30 mouse cellular contexts compared by ENCODE assay signal in the genomic region with DNA sequence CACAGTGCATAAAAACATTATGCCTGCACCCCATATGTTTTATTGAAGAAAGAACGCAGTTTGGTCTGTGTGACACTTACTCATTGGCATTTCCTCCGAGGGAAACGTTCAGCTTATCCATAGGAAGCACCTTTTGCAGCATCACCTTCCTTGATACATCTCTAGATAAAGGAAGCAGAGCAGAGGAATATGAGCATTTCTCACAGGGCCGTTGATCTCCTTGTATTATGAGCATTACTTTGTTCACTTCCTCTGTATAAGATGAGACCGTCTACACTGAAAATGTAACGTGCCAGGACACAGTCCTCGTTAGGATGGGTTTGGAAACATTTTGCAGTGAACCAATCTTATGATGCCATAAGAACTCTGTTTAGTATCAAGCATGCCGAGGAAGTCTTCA.
DNase-seq lines count a peak whose midpoint lies in the region; ATAC-seq and TF ChIP-seq lines count a peak whose summit lies in the region.
"Had no signal": no experiment of that assay in that cellular context is flagged by ENCODE, and none has a peak within 500 bp of the region (broad histone marks: within the 10 kb centered on the region; RNA-seq: fewer than 3 reads in every experiment).

No protein-coding gene starts in this region.

- TF ChIP-seq CTCF in stomach, postnatal 0 days (IDR thresholded peaks at IDR 0.05; ENCODE audit: low read depth) = no peak

- no peak for TF ChIP-seq EP300 in stomach, postnatal 0 days (optimal IDR thresholded peaks at IDR 0.05)

- 66% methylated on average over 8 of the region's 8 CpGs for WGBS in embryonic facial prominence, embryonic 11.5 days
- WGBS in embryonic facial prominence, embryonic 10.5 days = 70% methylated on average over 8 of the region's 8 CpGs
- WGBS in stomach, embryonic 16.5 days = 33% methylated on average over 8 of the region's 8 CpGs
- 36% methylated on average over 8 of the region's 8 CpGs for WGBS in stomach, postnatal 0 days

- no peaks in the 10 kb centered on the region for H3K36me3 ChIP-seq in embryonic facial prominence, embryonic 11.5 days (replicated peaks; ENCODE audit: control insufficient read depth, insufficient read depth, low read depth, low read length)
- H3K36me3 ChIP-seq in embryonic facial prominence, embryonic 10.5 days (replicated peaks) = no peaks in the 10 kb centered on the region
- H3K36me3 ChIP-seq in stomach, embryonic 16.5 days (ENCODE audit: control insufficient read depth, insufficient read depth, low read length) = no peaks in the 10 kb centered on the region
- no peaks in the 10 kb centered on the region for H3K36me3 ChIP-seq in stomach, postnatal 0 days (ENCODE audit: control insufficient read depth, insufficient read depth, low read length)
- H3K36me3 ChIP-seq: embryonic facial prominence, embryonic 12.5 days; forebrain, embryonic 12.5 days; heart, embryonic 13.5 days; kidney, embryonic 15.5 days; limb, embryonic 10.5 days; liver, embryonic 15.5 days; midbrain, embryonic 12.5 days; neural tube, embryonic 15.5 days; stomach, embryonic 15.5 days had no signal

- DNase-seq in embryonic facial prominence, embryonic 11.5 days (ENCODE audit: low spot score) = peak; percentile 1
- DNase-seq in embryonic facial prominence, embryonic 10.5 days (ENCODE audit: low spot score) = no peak
- DNase-seq in stomach, postnatal 0 days (ENCODE audit: low spot score) = no peak
- peak; percentile 9 for DNase-seq in lung, postnatal 10 days
- no peak for DNase-seq in spleen, postnatal 4 days (ENCODE audit: low spot score in 2 of 2)
- no peak for DNase-seq in cerebellum, adult 9-10 months
- DNase-seq: adrenal gland, postnatal 10 days; cerebellum, adult 8-10 months; gastrocnemius, postnatal 25 days; heart, adult 18-20 months; heart, postnatal 4 days; liver; right cerebral cortex, adult 18-20 months; right cerebral cortex, postnatal 4 days; thymus, adult 2 months; thymus, postnatal 4 days had no signal

- H3K27me3 ChIP-seq in embryonic facial prominence, embryonic 11.5 days (ENCODE audit: control insufficient read depth, insufficient read depth, low read length) = no peaks in the 10 kb centered on the region
- H3K27me3 ChIP-seq in embryonic facial prominence, embryonic 10.5 days (replicated peaks; ENCODE audit: low read depth, poor library complexity, severe bottlenecking) = no peaks in the 10 kb centered on the region
- no peaks in the 10 kb centered on the region for H3K27me3 ChIP-seq in stomach, embryonic 16.5 days (ENCODE audit: control insufficient read depth, insufficient read depth, low read length)
- H3K27me3 ChIP-seq in stomach, postnatal 0 days (ENCODE audit: control insufficient read depth, insufficient read depth, low read length) = no peaks in the 10 kb centered on the region
- H3K27me3 ChIP-seq: embryonic facial prominence, embryonic 12.5 days; forebrain, embryonic 12.5 days; heart, embryonic 13.5 days; kidney, embryonic 15.5 days; liver, embryonic 15.5 days; midbrain, embryonic 12.5 days; neural tube, embryonic 15.5 days; stomach, embryonic 15.5 days had no signal

- no peaks in the 10 kb centered on the region for H3K9me3 ChIP-seq in embryonic facial prominence, embryonic 11.5 days (replicated peaks; ENCODE audit: control insufficient read depth, low read length)
- H3K9me3 ChIP-seq in embryonic facial prominence, embryonic 10.5 days = no peaks in the 10 kb centered on the region
- no peaks in the 10 kb centered on the region for H3K9me3 ChIP-seq in stomach, embryonic 16.5 days (replicated peaks; ENCODE audit: control insufficient read depth, low read length)
- H3K9me3 ChIP-seq in stomach, postnatal 0 days (ENCODE audit: control insufficient read depth, low read length) = no peaks in the 10 kb centered on the region
- H3K9me3 ChIP-seq: embryonic facial prominence, embryonic 12.5 days; forebrain, embryonic 12.5 days; heart, embryonic 13.5 days; kidney, embryonic 15.5 days; limb, embryonic 10.5 days; liver, embryonic 15.5 days; midbrain, embryonic 12.5 days; neural tube, embryonic 15.5 days; stomach, embryonic 15.5 days had no signal

- no peak overlapping the region for H3K4me2 ChIP-seq in embryonic facial prominence, embryonic 11.5 days (ENCODE audit: low read depth, low read length)
- peak overlapping the region; percentile 4; the same call in 1 of the 2 replicates for H3K4me2 ChIP-seq in stomach, embryonic 16.5 days (ENCODE audit: low read depth, low read length)
- no peak overlapping the region for H3K4me2 ChIP-seq in stomach, postnatal 0 days (replicated peaks; ENCODE audit: low read depth)
- H3K4me2 ChIP-seq: embryonic facial prominence, embryonic 12.5 days; forebrain, embryonic 12.5 days; heart, embryonic 13.5 days; kidney, embryonic 15.5 days; liver, embryonic 15.5 days; midbrain, embryonic 12.5 days; neural tube, embryonic 15.5 days; stomach, embryonic 15.5 days had no signal

- no peak overlapping the region for H3K4me3 ChIP-seq in embryonic facial prominence, embryonic 11.5 days (ENCODE audit: low read depth, low read length)
- H3K4me3 ChIP-seq in embryonic facial prominence, embryonic 10.5 days = no peak overlapping the region
- no peak overlapping the region for H3K4me3 ChIP-seq in stomach, embryonic 16.5 days (replicated peaks; ENCODE audit: low read length)
- H3K4me3 ChIP-seq in stomach, postnatal 0 days (ENCODE audit: low read depth, low read length) = no peak overlapping the region
- H3K4me3 ChIP-seq: embryonic facial prominence, embryonic 12.5 days; erythroblast, embryonic 14.5 days; forebrain, embryonic 12.5 days; heart, embryonic 13.5 days; kidney, embryonic 15.5 days; limb, embryonic 10.5 days; liver, embryonic 15.5 days; midbrain, embryonic 12.5 days; neural tube, embryonic 15.5 days; stomach, embryonic 15.5 days had no signal

- no peak overlapping the region for H3K9ac ChIP-seq in embryonic facial prominence, embryonic 11.5 days (replicated peaks; ENCODE audit: low read length)
- no peak overlapping the region for H3K9ac ChIP-seq in stomach, embryonic 16.5 days (ENCODE audit: low read length)
- H3K9ac ChIP-seq in stomach, postnatal 0 days (ENCODE audit: low read length) = no peak overlapping the region
- H3K9ac ChIP-seq: embryonic facial prominence, embryonic 12.5 days; forebrain, embryonic 12.5 days; heart, embryonic 13.5 days; kidney, embryonic 15.5 days; liver, embryonic 15.5 days; midbrain, embryonic 12.5 days; neural tube, embryonic 15.5 days; stomach, embryonic 15.5 days had no signal

- no peaks in the 10 kb centered on the region for H3K4me1 ChIP-seq in embryonic facial prominence, embryonic 11.5 days (ENCODE audit: control insufficient read depth, insufficient read depth, low read length)
- no peaks in the 10 kb centered on the region for H3K4me1 ChIP-seq in embryonic facial prominence, embryonic 10.5 days
- H3K4me1 ChIP-seq in stomach, embryonic 16.5 days (ENCODE audit: control insufficient read depth, insufficient read depth, low read length) = no peaks in the 10 kb centered on the region; the same call in 1 of the 2 replicates
- no peaks in the 10 kb centered on the region for H3K4me1 ChIP-seq in stomach, postnatal 0 days (replicated peaks; ENCODE audit: control insufficient read depth, insufficient read depth)
- H3K4me1 ChIP-seq: embryonic facial prominence, embryonic 12.5 days; forebrain, embryonic 12.5 days; heart, embryonic 13.5 days; kidney, embryonic 15.5 days; limb, embryonic 10.5 days; liver, embryonic 15.5 days; midbrain, embryonic 12.5 days; neural tube, embryonic 15.5 days; stomach, embryonic 15.5 days had no signal

- H3K27ac ChIP-seq in embryonic facial prominence, embryonic 11.5 days (replicated peaks; ENCODE audit: low read depth, low read length) = no peak overlapping the region
- no peak overlapping the region for H3K27ac ChIP-seq in embryonic facial prominence, embryonic 10.5 days (replicated peaks)
- H3K27ac ChIP-seq in stomach, embryonic 16.5 days (ENCODE audit: low read length) = no peak overlapping the region
- H3K27ac ChIP-seq in stomach, postnatal 0 days (replicated peaks) = no peak overlapping the region
- H3K27ac ChIP-seq: embryonic facial prominence, embryonic 12.5 days; forebrain, embryonic 12.5 days; heart, embryonic 13.5 days; kidney, embryonic 15.5 days; limb, embryonic 10.5 days; liver, embryonic 15.5 days; midbrain, embryonic 12.5 days; neural tube, embryonic 15.5 days; stomach, embryonic 15.5 days had no signal

- ATAC-seq in embryonic facial prominence, embryonic 11.5 days (replicated peaks; ENCODE audit: insufficient number of reproducible peaks, low FRiP score, low TSS enrichment, low read depth) = no peak
- no peak for ATAC-seq in stomach, embryonic 16.5 days (ENCODE audit: insufficient read depth, low FRiP score)
- ATAC-seq in stomach, postnatal 0 days (ENCODE audit: low FRiP score, low TSS enrichment) = no peak
- no peak for ATAC-seq in CD4-positive, CD25-positive, alpha-beta regulatory T cell, adult 4 months
- ATAC-seq: hindbrain, embryonic 16.5 days; intestine, embryonic 16.5 days had no signal

Comparison
In these comparisons a context has a peak if more than half of its experiments do, and no peak if none do; other contexts are left out.
1. DNase-seq: peak in embryonic facial prominence, embryonic 11.5 days (single experiment) and lung, postnatal 10 days (single experiment); none in embryonic facial prominence, embryonic 10.5 days (single experiment), stomach, postnatal 0 days (single experiment), spleen, postnatal 4 days (0 of 2) and cerebellum, adult 9-10 months (single experiment).